Mouse (Mus musculus) liver, embryonic 14.5 days (tissue): ENCODE results near the gene Rsph3a.
"Not testable (repeated sequence)": the region's sequence is repeated elsewhere in the genome, so short reads cannot be mapped to it uniquely, and the experiment has no call there.

Experiments
- CTCF ChIP-seq: IDR thresholded peaks from 2 replicates; pipeline ENCODE4 v1.5.1; 2016; ENCODE audit warnings: antibody characterized with exemption, low read depth, control low read depth
- EP300 ChIP-seq: IDR thresholded peaks from 2 replicates; pipeline ENCODE4 v1.6.1; 2016; ENCODE audit warnings: antibody characterized with exemption, low read depth

GRCm38 (mm10) chr17:7964398-7964797 is 19.0 kb downstream of the Rsph3a start:
- not testable (repeated sequence) for TF ChIP-seq CTCF, EP300
